Mouse (Mus musculus) liver, embryonic 14.5 days (tissue): ENCODE data around the gene Tmem151a.

ENCODE experiments used
- CTCF ChIP-seq: IDR thresholded peaks from 2 replicates; pipeline ENCODE4 v1.5.1; 2016; ENCODE audit warnings: antibody characterized with exemption, low read depth, control low read depth
- EP300 ChIP-seq: IDR thresholded peaks from 2 replicates; pipeline ENCODE4 v1.6.1; 2016; ENCODE audit warnings: antibody characterized with exemption, low read depth

DNA sequence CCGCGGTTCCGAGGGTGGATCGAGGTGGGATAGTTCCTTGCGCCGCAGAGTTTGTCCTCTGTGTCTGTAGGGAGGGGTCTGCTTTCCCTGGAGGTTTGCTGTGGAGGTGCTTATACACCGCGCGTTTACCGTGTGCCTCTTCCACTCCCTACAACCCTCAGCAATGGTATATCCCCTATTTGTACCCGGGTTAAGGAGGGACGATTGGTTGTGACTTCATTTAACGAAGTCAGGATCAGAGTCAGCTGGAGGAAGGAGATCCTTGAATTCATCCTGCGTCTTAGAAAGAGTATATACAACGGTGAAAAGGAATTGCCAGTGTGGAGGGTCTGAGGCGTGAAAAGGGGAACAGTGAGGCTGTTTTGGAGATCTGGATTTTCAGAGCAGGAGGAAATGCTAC is 43.7 kb downstream of the Tmem151a start:
- no peak for TF ChIP-seq CTCF
- TF ChIP-seq EP300: no peak
